Mouse (Mus musculus) olfactory bulb, adult 2 months (tissue): Measurements from ENCODE around the gene Car10. TPM values are rescaled to one million over a fixed set of nuclear protein-coding genes. Genes with fewer than 3 reads are reported as not detected.

Source experiments
- H3K27ac ChIP-seq: fragments of 200-500 bp; 2 replicates; pipeline ENCODE4 v1.5.1; 2012; ENCODE audit warnings: low read depth, low read length; ENCODE audit not compliant: insufficient read depth
- H3K4me1 ChIP-seq: fragments of 200-500 bp; 2 replicates; pipeline ENCODE4 v1.6.1; 2012; ENCODE audit warnings: low read length; ENCODE audit not compliant: control insufficient read depth, insufficient read depth
- H3K4me3 ChIP-seq: fragments of 200-500 bp; 2 replicates; pipeline ENCODE4 v1.5.1; 2012; ENCODE audit warnings: mild to moderate bottlenecking, low read depth, low read length, moderate library complexity; ENCODE audit not compliant: insufficient read depth
- CTCF ChIP-seq: fragments of 200-500 bp; IDR thresholded peaks from 2 replicates; pipeline ENCODE4 v1.5.1; 2012; ENCODE audit warnings: low read depth, mild to moderate bottlenecking, low read length, moderate library complexity; ENCODE audit not compliant: insufficient read depth
- POLR2A ChIP-seq: fragments of 200-500 bp; IDR thresholded peaks from 2 replicates; pipeline ENCODE4 v1.6.1; 2012; ENCODE audit warnings: mild to moderate bottlenecking, low read depth, low read length, moderate library complexity; ENCODE audit not compliant: insufficient read depth
- WGBS: fragments of 180-500 bp; shearing (Covaris S2); methylation state at CpG from one replicate; pipeline ENCODE4 v1.1.7; 2018; 5-methylcytosine and 5-hydroxymethylcytosine counted together
- polyA plus RNA-seq: library from polyadenylated mRNA; stranded (reverse); fragments of >200 nt; gene quantifications from 2 replicates; pipeline ENCODE4 v1.2.4, GENCODE M21; 2012; ENCODE audit warnings: low replicate concordance; ENCODE audit not compliant: missing spikeins, insufficient read depth, insufficient read length

The Car10 gene
- polyA plus RNA-seq, 1 experiment = not detected

GRCm38 (mm10) chr11:93497896-93498295 is 400.1 kb downstream of the Car10 start:
- Histone ChIP-seq H3K4me3 (no peak overlapping the region), H3K4me1 (peaks cover 2% of the 10 kb centered on the region), H3K27ac (no peak overlapping the region)
- TF ChIP-seq POLR2A (no peak), CTCF (no peak)
- WGBS = 79% methylated on average over 6 of the region's 6 CpGs

DNA sequence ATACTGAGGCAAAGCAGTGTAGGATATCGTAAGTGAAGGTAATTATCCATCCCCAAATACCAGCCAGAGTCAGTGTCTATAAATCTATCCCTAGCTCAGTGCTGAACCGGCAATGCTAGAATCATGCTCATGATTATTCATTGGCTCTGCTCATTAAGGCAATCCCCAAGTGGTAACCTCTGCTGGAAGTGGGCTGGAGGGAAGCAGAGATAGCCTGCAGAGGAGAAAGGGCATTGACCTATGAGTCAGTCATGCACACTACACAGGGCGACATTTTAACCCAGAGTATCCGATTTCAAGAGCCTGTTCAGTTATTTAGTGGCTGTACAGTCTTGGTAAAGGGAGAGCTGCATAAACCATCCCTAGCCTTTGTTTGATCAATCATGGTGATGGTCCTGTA is 402.6 kb downstream of the Car10 start:
- Histone ChIP-seq H3K4me3 (no peak overlapping the region), H3K4me1 (no peaks in the 10 kb centered on the region; the same call in 1 of the 2 replicates), H3K27ac (no peak overlapping the region)
- no peak for TF ChIP-seq POLR2A
- no peak for TF ChIP-seq CTCF
- 66% methylated on average over 4 of the region's 4 CpGs for WGBS

GRCm38 (mm10) chr11:93501671-93502070 is 403.8 kb downstream of the Car10 start:
- 87% methylated on average over 5 of the region's 5 CpGs for WGBS
- H3K4me3 ChIP-seq = no peak overlapping the region
- no peak overlapping the region for H3K27ac ChIP-seq
- no peak for TF ChIP-seq CTCF
- no peak for TF ChIP-seq POLR2A
- no peaks in the 10 kb centered on the region; the same call in 1 of the 2 replicates for H3K4me1 ChIP-seq

DNA sequence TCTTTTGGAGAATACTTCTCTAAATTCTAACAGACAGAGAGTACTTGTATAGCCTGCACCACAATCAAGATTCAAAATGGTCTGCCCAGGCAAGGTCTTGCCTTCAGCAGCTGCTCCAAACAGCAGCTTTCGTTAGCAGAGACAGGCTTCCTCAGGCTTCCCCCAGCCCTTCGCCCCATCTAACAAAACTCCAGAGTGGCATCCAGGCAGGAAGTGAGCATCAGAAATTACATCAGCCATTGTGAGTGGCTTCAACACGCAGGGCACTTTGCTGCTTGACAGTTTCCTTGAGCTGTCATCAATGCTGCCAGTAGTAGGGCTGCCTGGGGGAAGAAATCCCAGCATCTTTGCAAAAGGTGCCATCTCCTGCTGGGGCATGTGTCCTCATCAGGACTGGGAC is 405.0 kb downstream of the Car10 start:
- 79% methylated on average over 3 of the region's 3 CpGs for WGBS

GRCm38 (mm10) chr11:93503469-93503868 is 405.6 kb downstream of the Car10 start:
- no peak overlapping the region for H3K27ac ChIP-seq
- H3K4me1 ChIP-seq = no peaks in the 10 kb centered on the region; the same call in 1 of the 2 replicates
- 43% methylated on average over 2 of the region's 2 CpGs for WGBS
- TF ChIP-seq CTCF = no peak
- TF ChIP-seq POLR2A = no peak
- H3K4me3 ChIP-seq = no peak overlapping the region

More for the DNA sequence above, 405.0 kb downstream of the Car10 start:
- H3K27ac ChIP-seq = no peak overlapping the region
- TF ChIP-seq POLR2A (no peak), CTCF (no peak)
- H3K4me1 ChIP-seq = no peaks in the 10 kb centered on the region; the same call in 1 of the 2 replicates
- H3K4me3 ChIP-seq = no peak overlapping the region

DNA sequence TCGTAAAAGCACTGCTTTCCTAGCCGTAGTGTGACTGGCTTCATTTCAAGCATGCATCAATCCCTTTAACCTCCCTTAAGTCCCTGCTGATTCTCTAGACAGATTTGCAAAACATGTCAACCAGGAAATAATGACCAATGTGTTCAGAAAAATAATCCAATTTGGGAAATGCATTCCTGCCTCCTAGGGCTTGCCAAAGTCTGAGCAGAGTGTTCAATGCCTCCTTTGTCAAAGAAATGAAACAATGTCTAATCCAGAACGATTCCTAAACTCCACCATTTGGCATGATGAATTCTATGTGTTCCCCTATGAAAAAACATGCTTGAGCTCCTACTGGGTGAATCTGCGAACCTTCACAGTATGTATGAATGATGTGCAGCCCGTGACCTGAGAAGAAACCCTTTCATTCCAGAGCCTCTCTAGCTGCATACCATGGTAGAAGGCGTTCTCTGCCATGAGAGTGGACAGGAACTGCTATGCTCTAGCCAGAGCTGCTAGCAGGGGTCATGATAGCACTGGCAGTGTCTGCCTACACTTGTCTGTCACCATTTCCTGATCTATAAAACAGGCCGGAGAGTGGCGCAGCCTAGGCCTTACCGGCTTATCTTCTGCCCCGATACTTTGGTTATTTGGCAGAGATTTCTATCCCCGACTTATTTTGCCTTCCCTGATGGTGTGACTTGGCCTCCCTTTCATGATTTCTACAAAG is 411.9 kb downstream of the Car10 start:
- no peak overlapping the region for H3K27ac ChIP-seq
- no peaks in the 10 kb centered on the region for H3K4me1 ChIP-seq
- no peak overlapping the region for H3K4me3 ChIP-seq
- TF ChIP-seq POLR2A (no peak), CTCF (no peak)
- 74% methylated on average over 11 of the region's 11 CpGs for WGBS

GRCm38 (mm10) chr11:93512843-93513242 is 415.0 kb downstream of the Car10 start:
- Histone ChIP-seq H3K4me1 (no peaks in the 10 kb centered on the region), H3K27ac (no peak overlapping the region), H3K4me3 (no peak overlapping the region)
- WGBS = 95% methylated on average over 2 of the region's 2 CpGs
- TF ChIP-seq CTCF (no peak), POLR2A (no peak)

- 52% methylated on average over 2 of the region's 2 CpGs for WGBS
- TF ChIP-seq POLR2A (no peak), CTCF (no peak)
- no peak overlapping the region for H3K27ac ChIP-seq
- H3K4me1 ChIP-seq = no peaks in the 10 kb centered on the region
- H3K4me3 ChIP-seq = no peak overlapping the region
Observed at GRCm38 (mm10) chr11:93514396-93514795, 416.6 kb downstream of the Car10 start.

DNA sequence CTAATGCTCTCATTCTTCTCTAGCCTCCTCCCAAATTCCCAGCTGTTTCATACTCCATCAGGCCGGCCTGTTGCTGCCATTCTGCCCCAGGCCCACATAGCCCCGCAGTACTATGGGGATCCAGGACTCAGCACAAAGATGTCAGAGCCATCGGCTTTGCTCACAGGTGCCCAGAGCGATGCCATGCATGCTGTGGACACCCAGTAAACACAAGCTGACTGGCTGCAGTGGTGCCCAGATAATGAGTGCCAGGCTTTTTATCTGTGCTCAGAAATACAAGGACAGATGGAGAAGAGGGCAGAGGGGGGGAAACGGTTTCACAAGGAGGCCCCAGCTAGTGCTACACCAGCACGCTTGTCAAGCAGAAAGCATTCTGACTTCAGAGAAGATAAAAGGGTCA is 417.7 kb downstream of the Car10 start:
- no peaks in the 10 kb centered on the region for H3K4me1 ChIP-seq
- H3K27ac ChIP-seq = no peak overlapping the region
- TF ChIP-seq POLR2A = no peak
- TF ChIP-seq CTCF = no peak
- no peak overlapping the region for H3K4me3 ChIP-seq
- 93% methylated on average over 6 of the region's 6 CpGs for WGBS
